Mouse (Mus musculus): ENCODE measurements around the gene Gm16442.
"Not testable (repeated sequence)": the region's sequence is repeated elsewhere in the genome, so short reads cannot be mapped to it uniquely, and the experiment has no call there.

GRCm38 (mm10) chr7:20138988-20139387 lies 16.6 kb upstream of the Gm16442 start, which contains the start of gene Vmn1r93:
- TF ChIP-seq CTCF (IDR thresholded peaks at IDR 0.05); POLR2A (IDR thresholded peaks at IDR 0.05; ENCODE audit: insufficient read depth, low read depth, low read length): not testable (repeated sequence)

Data from heart, adult 2 months (tissue).